Mouse (Mus musculus): ENCODE data around the gene Fam19a1. TPM values are rescaled to one million over a fixed set of nuclear protein-coding genes. Genes with fewer than 3 reads are reported as not detected.

Fam19a1 gene
- polyA plus RNA-seq, 1 experiment from 2014 or later, result 13.4 TPM

DNA sequence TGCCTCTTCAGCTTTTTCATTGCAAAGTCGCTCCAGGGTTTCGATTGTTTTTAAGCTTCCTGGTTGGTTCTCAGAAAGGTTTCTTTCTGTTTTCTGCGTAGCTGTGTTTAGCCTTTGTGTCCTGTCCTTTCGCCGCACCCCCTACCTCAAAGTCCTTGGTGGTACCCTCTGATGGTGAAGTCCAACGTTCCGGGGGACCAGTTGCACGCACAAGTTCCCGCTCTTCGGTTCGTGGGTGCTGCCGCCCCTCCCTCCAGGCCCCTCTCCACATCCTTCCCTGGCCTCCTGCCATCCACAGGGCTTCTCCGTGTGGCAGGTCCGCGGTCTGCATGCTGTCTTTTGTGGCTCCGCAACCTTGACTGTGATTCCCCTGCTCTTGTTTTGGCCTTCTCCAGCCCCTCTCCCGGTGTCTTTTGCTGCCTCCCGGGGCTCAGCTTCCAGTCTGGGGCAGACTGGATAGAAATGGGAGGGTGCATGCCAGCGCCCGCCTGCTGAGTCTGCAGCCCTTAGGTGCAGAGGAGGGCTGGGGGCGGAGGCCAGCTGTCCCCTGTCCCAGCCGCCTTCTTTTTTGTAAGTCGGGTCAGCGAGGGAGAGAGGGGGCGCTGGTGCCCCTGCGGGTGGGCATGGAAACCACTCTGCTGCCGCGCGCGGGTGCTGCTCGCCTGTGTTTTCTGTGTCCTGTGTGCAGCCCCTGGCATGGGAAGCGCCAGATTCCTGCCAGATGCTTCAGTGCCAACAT lies 3.7 kb downstream of the Fam19a1 start:
- Histone ChIP-seq H3K9me3 (ENCODE audit: control insufficient read depth, low read depth, low read length) (no peaks in the 10 kb centered on the region), H3K9ac (replicated peaks; ENCODE audit: low read depth, low read length) (peak overlapping the region; percentile 49), H3K36me3 (ENCODE audit: control insufficient read depth, insufficient read depth, low read length) (no peaks in the 10 kb centered on the region), H3K4me3 (ENCODE audit: low read depth, low read length) (peak overlapping the region; percentile 52), H3K27me3 (ENCODE audit: control insufficient read depth, insufficient read depth, low read length) (no peaks in the 10 kb centered on the region), H3K4me2 (replicated peaks; ENCODE audit: low read depth, low read length) (peak overlapping the region; percentile 67), H3K4me1 (ENCODE audit: control insufficient read depth, insufficient read depth, low read length) (peaks cover 8% of the 10 kb centered on the region), H3K27ac (ENCODE audit: low read length) (no peak overlapping the region)
- WGBS, result 2% methylated on average over 32 of the region's 32 CpGs
- peak; percentile 83 for ATAC-seq (ENCODE audit: insufficient number of reproducible peaks, insufficient read depth, low FRiP score, low read depth)

DNA sequence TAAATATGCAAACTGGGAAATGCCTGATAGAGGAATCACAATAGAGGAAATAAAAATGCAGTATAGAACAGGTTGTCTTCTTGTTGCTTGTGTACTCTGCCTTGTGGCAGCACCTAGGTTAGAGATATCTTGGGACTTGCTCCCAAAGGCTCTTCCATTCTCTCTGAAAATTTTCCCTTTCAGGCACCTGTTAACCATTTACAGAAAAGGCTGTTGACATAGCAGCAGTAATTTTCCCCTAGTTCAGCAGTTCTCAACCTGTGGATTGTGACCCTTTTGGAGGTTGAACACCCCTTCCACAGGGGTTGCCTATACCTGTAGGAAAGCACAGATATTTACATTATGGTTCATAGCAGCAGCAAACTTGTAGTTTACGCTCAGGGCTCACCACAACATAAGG lies 30.4 kb downstream of the Fam19a1 start:
- Histone ChIP-seq H3K9me3 (ENCODE audit: control insufficient read depth, low read depth, low read length) (no peaks in the 10 kb centered on the region), H3K4me1 (ENCODE audit: control insufficient read depth, insufficient read depth, low read length) (0 out of 2 replicates have a peak, but pooled peaks cover 3% of the 10 kb centered on the region), H3K27ac (ENCODE audit: low read length) (no peak overlapping the region), H3K36me3 (ENCODE audit: control insufficient read depth, insufficient read depth, low read length) (no peaks in the 10 kb centered on the region), H3K4me2 (replicated peaks; ENCODE audit: low read depth, low read length) (no peak overlapping the region), H3K9ac (replicated peaks; ENCODE audit: low read depth, low read length) (no peak overlapping the region), H3K4me3 (ENCODE audit: low read depth, low read length) (no peak overlapping the region), H3K27me3 (ENCODE audit: control insufficient read depth, insufficient read depth, low read length) (no peaks in the 10 kb centered on the region)
- 77% methylated on average over 1 of the region's 1 CpGs for WGBS
- ATAC-seq (ENCODE audit: insufficient number of reproducible peaks, insufficient read depth, low FRiP score, low read depth), result no peak

DNA sequence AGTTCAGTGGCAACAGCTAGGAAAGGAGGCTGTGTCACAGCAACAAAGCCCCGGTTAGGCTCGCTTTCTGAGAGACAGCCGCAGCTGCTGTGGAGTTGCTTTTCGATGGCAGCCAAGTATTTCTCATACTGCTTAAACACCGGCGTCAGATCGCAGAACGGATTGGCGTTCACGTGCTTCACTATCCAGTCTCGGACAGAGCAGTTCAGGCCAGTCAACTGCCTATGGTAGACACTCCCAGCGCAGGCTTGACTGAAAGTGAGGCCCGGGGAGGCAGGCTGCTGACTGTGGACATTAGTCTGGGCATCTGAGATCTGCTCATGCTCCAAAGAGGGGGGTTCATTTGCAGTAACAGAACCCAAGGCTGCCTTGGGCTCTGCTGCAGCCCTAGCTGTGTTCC lies 52.4 kb downstream of the Fam19a1 start:
- Histone ChIP-seq H3K9me3 (ENCODE audit: control insufficient read depth, low read depth, low read length) (no peaks in the 10 kb centered on the region), H3K4me3 (ENCODE audit: low read depth, low read length) (no peak overlapping the region), H3K27ac (ENCODE audit: low read length) (no peak overlapping the region), H3K36me3 (ENCODE audit: control insufficient read depth, insufficient read depth, low read length) (no peaks in the 10 kb centered on the region), H3K4me1 (ENCODE audit: control insufficient read depth, insufficient read depth, low read length) (no peaks in the 10 kb centered on the region), H3K4me2 (replicated peaks; ENCODE audit: low read depth, low read length) (no peak overlapping the region), H3K9ac (replicated peaks; ENCODE audit: low read depth, low read length) (no peak overlapping the region), H3K27me3 (ENCODE audit: control insufficient read depth, insufficient read depth, low read length) (no peaks in the 10 kb centered on the region)
- 84% methylated on average over 13 of the region's 13 CpGs for whole genome bisulfite sequencing
- no peak for ATAC-seq (ENCODE audit: insufficient number of reproducible peaks, insufficient read depth, low FRiP score, low read depth)

DNA sequence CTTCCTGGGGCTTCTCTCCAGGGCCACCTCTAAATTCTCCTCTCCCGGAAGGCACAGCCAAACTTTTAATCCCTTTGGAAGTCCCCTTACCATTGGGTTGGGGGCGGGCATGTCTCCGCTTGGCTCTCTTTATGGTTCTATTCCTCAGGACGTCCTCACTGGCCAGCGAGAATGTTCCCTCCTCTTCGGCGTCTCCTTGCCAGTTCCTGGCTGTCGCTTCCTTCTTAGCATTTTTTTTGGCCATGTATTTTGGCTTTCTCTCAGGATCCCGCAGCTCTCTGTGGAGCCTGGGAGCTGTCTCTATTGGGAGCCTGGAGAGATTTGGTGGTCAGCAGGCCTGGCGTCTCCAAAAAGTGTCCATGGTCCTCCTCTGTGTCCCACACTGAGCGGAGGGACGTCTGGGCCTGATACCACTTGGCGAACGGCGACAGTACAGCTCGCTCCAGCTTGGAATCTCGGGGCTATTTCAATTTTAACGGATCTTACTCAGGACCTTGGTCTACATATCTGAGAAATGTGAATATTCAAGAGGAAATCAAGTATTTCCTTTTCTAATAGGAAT lies 52.9 kb downstream of the Fam19a1 start, which contains the start of gene 1700123L14Rik:
1700123L14Rik (minus strand) TSS at position 426 of the 562 bp plus-strand sequence.
- no peaks in the 10 kb centered on the region for H3K36me3 ChIP-seq (ENCODE audit: control insufficient read depth, insufficient read depth, low read length)
- WGBS, result 90% methylated on average over 18 of the region's 18 CpGs
- H3K4me1 ChIP-seq (ENCODE audit: control insufficient read depth, insufficient read depth, low read length), result no peaks in the 10 kb centered on the region

DNA sequence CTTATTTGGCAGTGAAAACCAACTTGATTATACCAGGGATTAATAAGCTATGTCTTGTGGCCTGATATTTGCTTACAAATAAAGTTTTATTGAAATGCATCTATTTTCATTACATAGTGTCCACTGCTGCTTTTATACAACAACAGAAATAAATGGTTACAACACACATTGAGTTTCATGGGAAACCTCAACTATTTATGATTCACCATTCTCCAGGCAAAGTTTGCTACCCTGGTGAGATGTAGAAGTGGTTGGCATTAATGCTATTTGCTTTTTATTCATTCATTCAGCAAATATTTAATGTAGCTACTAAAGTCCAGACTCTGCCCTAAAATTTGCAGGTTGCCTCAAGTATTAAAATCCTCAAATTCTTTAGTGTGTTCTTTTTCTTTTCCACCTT lies 54.1 kb downstream of the Fam19a1 start:
- no peaks in the 10 kb centered on the region for H3K27me3 ChIP-seq (ENCODE audit: control insufficient read depth, insufficient read depth, low read length)
- no peak for ATAC-seq (ENCODE audit: insufficient number of reproducible peaks, insufficient read depth, low FRiP score, low read depth)
- no peak overlapping the region for H3K4me3 ChIP-seq (ENCODE audit: low read depth, low read length)
- no peaks in the 10 kb centered on the region for H3K36me3 ChIP-seq (ENCODE audit: control insufficient read depth, insufficient read depth, low read length)
- no peak overlapping the region for H3K9ac ChIP-seq (replicated peaks; ENCODE audit: low read depth, low read length)
- no peaks in the 10 kb centered on the region for H3K9me3 ChIP-seq (ENCODE audit: control insufficient read depth, low read depth, low read length)
- no peak overlapping the region for H3K4me2 ChIP-seq (replicated peaks; ENCODE audit: low read depth, low read length)
- no peak overlapping the region for H3K27ac ChIP-seq (ENCODE audit: low read length)
- H3K4me1 ChIP-seq (ENCODE audit: control insufficient read depth, insufficient read depth, low read length), result no peaks in the 10 kb centered on the region

More for the DNA sequence above, 52.9 kb downstream of the Fam19a1 start, which contains the start of gene 1700123L14Rik:
- Histone ChIP-seq H3K27ac (ENCODE audit: low read length) (no peak within 1 kb of the TSS), H3K4me2 (replicated peaks; ENCODE audit: low read depth, low read length) (no peak within 1 kb of the TSS), H3K4me3 (ENCODE audit: low read depth, low read length) (no peak within 1 kb of the TSS), H3K9ac (replicated peaks; ENCODE audit: low read depth, low read length) (no peak within 1 kb of the TSS), H3K27me3 (ENCODE audit: control insufficient read depth, insufficient read depth, low read length) (no peaks in the 10 kb centered on the region), H3K9me3 (ENCODE audit: control insufficient read depth, low read depth, low read length) (no peaks in the 10 kb centered on the region)
- no peak for ATAC-seq (ENCODE audit: insufficient number of reproducible peaks, insufficient read depth, low FRiP score, low read depth)

DNA sequence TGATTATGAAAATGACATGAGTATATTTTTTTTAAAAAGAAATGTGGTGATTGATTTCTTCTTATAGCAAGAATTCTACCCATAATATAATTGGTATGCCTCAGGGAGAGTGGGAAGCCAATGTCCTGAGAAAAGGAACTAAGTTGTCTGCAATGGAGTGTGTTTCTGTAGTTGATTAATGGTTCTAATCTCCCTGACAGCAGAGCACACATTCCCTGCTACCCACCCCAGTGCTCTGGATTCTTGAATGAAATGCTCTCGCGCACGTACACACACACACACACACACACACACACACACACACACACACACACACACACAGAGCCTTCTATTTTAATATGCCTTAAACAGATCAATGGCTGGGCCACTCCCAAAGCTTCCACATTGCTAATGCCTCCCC lies 60.7 kb downstream of the Fam19a1 start:
- no peak overlapping the region for H3K4me3 ChIP-seq (ENCODE audit: low read depth, low read length)
- no peak overlapping the region for H3K27ac ChIP-seq (ENCODE audit: low read length)
- H3K4me2 ChIP-seq (replicated peaks; ENCODE audit: low read depth, low read length), result no peak overlapping the region
- no peaks in the 10 kb centered on the region for H3K4me1 ChIP-seq (ENCODE audit: control insufficient read depth, insufficient read depth, low read length)
- no peak overlapping the region for H3K9ac ChIP-seq (replicated peaks; ENCODE audit: low read depth, low read length)
- WGBS, result 57% methylated on average over 3 of the region's 3 CpGs
- H3K9me3 ChIP-seq (ENCODE audit: control insufficient read depth, low read depth, low read length), result no peaks in the 10 kb centered on the region
- H3K36me3 ChIP-seq (ENCODE audit: control insufficient read depth, insufficient read depth, low read length), result no peaks in the 10 kb centered on the region
- H3K27me3 ChIP-seq (ENCODE audit: control insufficient read depth, insufficient read depth, low read length), result no peaks in the 10 kb centered on the region
- ATAC-seq (ENCODE audit: insufficient number of reproducible peaks, insufficient read depth, low FRiP score, low read depth), result no peak

DNA sequence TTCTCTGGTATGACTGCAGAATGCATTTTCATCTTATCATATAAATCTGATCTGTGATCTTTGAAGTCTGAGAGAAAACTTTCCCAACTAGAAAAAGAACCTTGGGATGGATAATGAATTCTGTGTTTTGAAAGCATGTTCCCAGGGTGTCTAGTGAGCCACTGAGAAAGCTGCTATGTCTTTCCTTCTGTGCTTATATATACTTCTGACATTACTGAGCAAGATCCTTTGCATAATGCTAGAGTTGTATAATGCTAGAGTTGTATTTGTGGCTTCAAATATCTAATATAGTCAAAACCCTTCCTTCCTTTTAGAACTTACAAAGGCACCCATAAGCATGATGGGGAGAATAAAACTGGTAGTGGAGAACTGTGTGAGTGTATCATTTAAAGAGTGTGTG lies 65.6 kb downstream of the Fam19a1 start:
- Histone ChIP-seq H3K27me3 (ENCODE audit: control insufficient read depth, insufficient read depth, low read length) (no peaks in the 10 kb centered on the region), H3K9ac (replicated peaks; ENCODE audit: low read depth, low read length) (no peak overlapping the region), H3K4me1 (ENCODE audit: control insufficient read depth, insufficient read depth, low read length) (no peaks in the 10 kb centered on the region), H3K4me3 (ENCODE audit: low read depth, low read length) (no peak overlapping the region), H3K9me3 (ENCODE audit: control insufficient read depth, low read depth, low read length) (no peaks in the 10 kb centered on the region), H3K36me3 (ENCODE audit: control insufficient read depth, insufficient read depth, low read length) (no peaks in the 10 kb centered on the region), H3K27ac (ENCODE audit: low read length) (no peak overlapping the region), H3K4me2 (replicated peaks; ENCODE audit: low read depth, low read length) (no peak overlapping the region)
- no peak for ATAC-seq (ENCODE audit: insufficient number of reproducible peaks, insufficient read depth, low FRiP score, low read depth)

DNA sequence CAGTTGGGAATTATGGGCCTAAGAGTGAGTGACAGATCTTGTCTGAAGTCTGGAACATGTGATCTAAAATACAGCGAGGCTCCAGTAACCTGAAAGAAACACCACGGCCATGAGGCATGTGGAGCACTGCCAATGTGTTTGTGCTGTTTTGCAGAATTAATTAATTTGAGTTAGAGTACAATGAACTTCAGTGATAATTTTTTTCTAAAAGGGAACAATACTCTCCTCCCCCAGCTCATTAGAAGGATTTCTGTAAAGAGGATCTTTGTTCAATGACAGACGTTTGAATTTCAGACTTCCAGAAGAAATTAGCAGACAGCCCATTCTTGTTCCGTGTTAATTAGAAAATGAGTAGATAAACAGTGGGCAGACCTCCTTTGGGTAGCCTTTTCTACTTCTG lies 70.4 kb downstream of the Fam19a1 start:
- no peaks in the 10 kb centered on the region for H3K36me3 ChIP-seq (ENCODE audit: control insufficient read depth, insufficient read depth, low read length)
- 72% methylated on average over 4 of the region's 4 CpGs for WGBS
- ATAC-seq (ENCODE audit: insufficient number of reproducible peaks, insufficient read depth, low FRiP score, low read depth), result no peak

DNA sequence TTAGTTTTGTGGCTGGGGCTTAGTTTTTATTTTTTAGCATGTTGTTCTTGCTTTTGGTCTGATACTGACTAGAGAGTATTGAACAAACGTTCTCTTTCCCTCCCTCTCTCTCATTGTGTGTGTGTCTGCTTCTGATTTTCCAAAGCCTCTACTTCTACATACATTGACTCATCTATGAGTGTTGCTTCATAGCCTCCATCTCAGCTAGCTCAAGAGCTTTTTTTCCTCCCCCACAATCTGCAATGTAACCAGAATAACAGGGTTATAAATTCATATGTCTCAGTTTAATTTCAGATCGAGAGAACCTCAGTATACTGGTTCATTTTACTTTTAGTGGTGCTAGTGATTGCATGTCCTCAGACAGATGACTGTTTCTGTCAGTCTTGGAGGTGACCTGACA lies 73.6 kb downstream of the Fam19a1 start:
- no peak overlapping the region for H3K9ac ChIP-seq (replicated peaks; ENCODE audit: low read depth, low read length)
- H3K4me1 ChIP-seq (ENCODE audit: control insufficient read depth, insufficient read depth, low read length), result no peaks in the 10 kb centered on the region
- no peaks in the 10 kb centered on the region for H3K9me3 ChIP-seq (ENCODE audit: control insufficient read depth, low read depth, low read length)
- ATAC-seq (ENCODE audit: insufficient number of reproducible peaks, insufficient read depth, low FRiP score, low read depth), result no peak
- H3K4me3 ChIP-seq (ENCODE audit: low read depth, low read length), result no peak overlapping the region
- 84% methylated on average over 2 of the region's 2 CpGs for WGBS
- H3K27me3 ChIP-seq (ENCODE audit: control insufficient read depth, insufficient read depth, low read length), result no peaks in the 10 kb centered on the region
- H3K4me2 ChIP-seq (replicated peaks; ENCODE audit: low read depth, low read length), result no peak overlapping the region
- H3K36me3 ChIP-seq (ENCODE audit: control insufficient read depth, insufficient read depth, low read length), result no peaks in the 10 kb centered on the region
- H3K27ac ChIP-seq (ENCODE audit: low read length), result no peak overlapping the region

More for the DNA sequence above, 70.4 kb downstream of the Fam19a1 start:
- H3K9ac ChIP-seq (replicated peaks; ENCODE audit: low read depth, low read length), result no peak overlapping the region
- no peaks in the 10 kb centered on the region for H3K27me3 ChIP-seq (ENCODE audit: control insufficient read depth, insufficient read depth, low read length)
- no peak overlapping the region for H3K27ac ChIP-seq (ENCODE audit: low read length)
- H3K4me3 ChIP-seq (ENCODE audit: low read depth, low read length), result no peak overlapping the region
- no peak overlapping the region for H3K4me2 ChIP-seq (replicated peaks; ENCODE audit: low read depth, low read length)
- H3K4me1 ChIP-seq (ENCODE audit: control insufficient read depth, insufficient read depth, low read length), result no peaks in the 10 kb centered on the region
- H3K9me3 ChIP-seq (ENCODE audit: control insufficient read depth, low read depth, low read length), result no peaks in the 10 kb centered on the region
